ENCODE assay signal across 8 mouse cellular contexts in genomic region chr12:93928541-93929238, GRCm38 (mm10).
DNase-seq lines count a peak whose midpoint lies in the region; ATAC-seq and TF ChIP-seq lines count a peak whose summit lies in the region.
"Not testable (repeated sequence)": the region's sequence is repeated elsewhere in the genome, so short reads cannot be mapped to it uniquely, and the experiment has no call there.

No protein-coding gene starts in this region.

- not testable (repeated sequence) for H3K27me3 ChIP-seq in forebrain, embryonic 15.5 days; heart, postnatal 0 days (ENCODE audit: control insufficient read depth, insufficient read depth, low read length); intestine, embryonic 14.5 days (replicated peaks; ENCODE audit: control insufficient read depth, insufficient read depth, low read length); limb, embryonic 13.5 days; lung, embryonic 14.5 days (ENCODE audit: insufficient read depth, low read length); midbrain, embryonic 14.5 days (ENCODE audit: control insufficient read depth, insufficient read depth, low read length)

- 91% methylated on average over 2 of the region's 27 CpGs for WGBS in forebrain, embryonic 15.5 days
- 50% methylated on average over 1 of the region's 27 CpGs for WGBS in heart, postnatal 0 days
- 88% methylated on average over 1 of the region's 27 CpGs for WGBS in intestine, embryonic 14.5 days
- WGBS in limb, embryonic 13.5 days: 81% methylated on average over 1 of the region's 27 CpGs
- 71% methylated on average over 1 of the region's 27 CpGs for WGBS in lung, embryonic 14.5 days
- 80% methylated on average over 1 of the region's 27 CpGs for WGBS in midbrain, embryonic 14.5 days

- H3K9ac ChIP-seq in forebrain, embryonic 15.5 days (replicated peaks); heart, postnatal 0 days (replicated peaks; ENCODE audit: low read depth, low read length); intestine, embryonic 14.5 days (ENCODE audit: low read length); limb, embryonic 13.5 days; lung, embryonic 14.5 days; midbrain, embryonic 14.5 days (replicated peaks; ENCODE audit: low read length): not testable (repeated sequence)

- not testable (repeated sequence) for TF ChIP-seq CTCF in heart, postnatal 0 days (IDR thresholded peaks at IDR 0.05; ENCODE audit: low read depth); lung, embryonic 14.5 days (IDR thresholded peaks at IDR 0.05; ENCODE audit: low read depth)

- not testable (repeated sequence) for DNase-seq in heart, postnatal 0 days (ENCODE audit: low spot score); intestine, embryonic 14.5 days (ENCODE audit: low spot score); lung, embryonic 14.5 days; midbrain, embryonic 14.5 days

- not testable (repeated sequence) for TF ChIP-seq EP300 in heart, postnatal 0 days (IDR thresholded peaks at IDR 0.05; ENCODE audit: low read depth)

- H3K4me1 ChIP-seq in forebrain, embryonic 15.5 days; heart, postnatal 0 days (ENCODE audit: control insufficient read depth, insufficient read depth); intestine, embryonic 14.5 days (replicated peaks; ENCODE audit: control insufficient read depth, insufficient read depth, low read length); limb, embryonic 13.5 days; lung, embryonic 14.5 days (ENCODE audit: insufficient read depth); midbrain, embryonic 14.5 days (ENCODE audit: control insufficient read depth, insufficient read depth, low read length): not testable (repeated sequence)

- not testable (repeated sequence) for H3K4me2 ChIP-seq in forebrain, embryonic 15.5 days (replicated peaks); heart, postnatal 0 days (ENCODE audit: low read depth, low read length); intestine, embryonic 14.5 days (ENCODE audit: low read length); limb, embryonic 13.5 days (replicated peaks); lung, embryonic 14.5 days; midbrain, embryonic 14.5 days (ENCODE audit: low read length)

- peak; percentile 72 for ATAC-seq in common myeloid progenitor, adult 5-6 weeks (replicated peaks; ENCODE audit: low read depth, poor library complexity, severe bottlenecking)
- peak; percentile 89 for ATAC-seq in forebrain, embryonic 15.5 days (replicated peaks)
- ATAC-seq in heart, postnatal 0 days (ENCODE audit: insufficient read depth, low read depth): peak; percentile 63
- ATAC-seq in intestine, embryonic 14.5 days (replicated peaks; ENCODE audit: low FRiP score, low TSS enrichment, low read depth): peak; percentile 75
- peak; percentile 59 for ATAC-seq in limb, embryonic 13.5 days (ENCODE audit: low FRiP score, low read depth)
- peak; percentile 82 for ATAC-seq in lung, embryonic 14.5 days (ENCODE audit: insufficient read depth)
- ATAC-seq in midbrain, embryonic 14.5 days (ENCODE audit: low FRiP score, low TSS enrichment): peak; percentile 60; the same call in 1 of the 2 replicates
- ATAC-seq in neutrophil, adult 5-6 weeks (ENCODE audit: extremely low read depth, insufficient number of reproducible peaks, low FRiP score, poor library complexity, severe bottlenecking): peak; percentile 9; the same call in 1 of the 2 replicates

- H3K27ac ChIP-seq in forebrain, embryonic 15.5 days (replicated peaks); heart, postnatal 0 days (ENCODE audit: low read depth); intestine, embryonic 14.5 days (ENCODE audit: low read depth); limb, embryonic 13.5 days; lung, embryonic 14.5 days (ENCODE audit: low read depth); midbrain, embryonic 14.5 days (replicated peaks; ENCODE audit: low read depth, low read length): not testable (repeated sequence)

- not testable (repeated sequence) for H3K9me3 ChIP-seq in forebrain, embryonic 15.5 days; heart, postnatal 0 days (replicated peaks; ENCODE audit: control insufficient read depth, low read length); intestine, embryonic 14.5 days (ENCODE audit: control insufficient read depth, low read length); limb, embryonic 13.5 days; lung, embryonic 14.5 days (ENCODE audit: low read depth, low read length); midbrain, embryonic 14.5 days (ENCODE audit: control insufficient read depth, low read length)

- not testable (repeated sequence) for H3K4me3 ChIP-seq in forebrain, embryonic 15.5 days; heart, postnatal 0 days (ENCODE audit: low read depth, low read length); intestine, embryonic 14.5 days (ENCODE audit: low read depth, low read length); limb, embryonic 13.5 days; lung, embryonic 14.5 days (ENCODE audit: low read depth, low read length); midbrain, embryonic 14.5 days (replicated peaks; ENCODE audit: low read depth, low read length)

- not testable (repeated sequence) for H3K36me3 ChIP-seq in forebrain, embryonic 15.5 days; heart, postnatal 0 days (replicated peaks; ENCODE audit: control insufficient read depth, insufficient read depth, low read length); intestine, embryonic 14.5 days (ENCODE audit: control insufficient read depth, insufficient read depth, low read length); limb, embryonic 13.5 days; lung, embryonic 14.5 days (ENCODE audit: insufficient read depth); midbrain, embryonic 14.5 days (ENCODE audit: control insufficient read depth, insufficient read depth, low read length)

Comparison
In these comparisons a context has a peak if more than half of its experiments do, and no peak if none do; other contexts are left out.
1. ATAC-seq: peak in every context shown above with its lines; median percentile 89 in forebrain, embryonic 15.5 days; 82 in lung, embryonic 14.5 days; 75 in intestine, embryonic 14.5 days; 72 in common myeloid progenitor, adult 5-6 weeks; 63 in heart, postnatal 0 days; 60 in midbrain, embryonic 14.5 days; 59 in limb, embryonic 13.5 days; 9 in neutrophil, adult 5-6 weeks.